Mouse (Mus musculus) limb, embryonic 14.5 days (tissue): ENCODE measurements around the gene Slc11a2. TPM values are rescaled to one million over a fixed set of nuclear protein-coding genes. Genes with fewer than 3 reads are reported as not detected.

Experiments
- ATAC-seq: fragments of 200-750 bp; cut with Nextera tagmentation; 2 replicates; pipeline ENCODE4 v1.8.0; 2017; ENCODE audit warnings: low read depth, moderate number of reproducible peaks, moderate TSS enrichment; ENCODE audit not compliant: low FRiP score
- DNase-seq: peaks from one replicate; pipeline ENCODE4 v3.0.0-alpha.2; 2015; ENCODE audit warnings: low spot score
- H3K27ac ChIP-seq: fragments of 300-500 bp; sonication (generic); replicated peaks from 2 replicates; pipeline ENCODE4 v1.5.1; 2014; ENCODE audit warnings: low read depth, mild to moderate bottlenecking, low read length, moderate library complexity, mixed read lengths
- H3K27me3 ChIP-seq: fragments of 300-500 bp; sonication (generic); 2 replicates; pipeline ENCODE4 v1.6.1; 2014; ENCODE audit warnings: low read length, mixed read lengths; ENCODE audit not compliant: control insufficient read depth, insufficient read depth
- H3K36me3 ChIP-seq: fragments of 300-500 bp; sonication (generic); 2 replicates; pipeline ENCODE4 v1.6.1; 2014; ENCODE audit warnings: mild to moderate bottlenecking, low read length, moderate library complexity, mixed read lengths; ENCODE audit not compliant: control insufficient read depth, insufficient read depth
- H3K4me1 ChIP-seq: fragments of 300-500 bp; sonication (generic); 2 replicates; pipeline ENCODE4 v1.6.1; 2014; ENCODE audit warnings: antibody characterized with exemption, low read length, mixed read lengths; ENCODE audit not compliant: control insufficient read depth, insufficient read depth
- H3K4me2 ChIP-seq: fragments of 300-500 bp; sonication (generic); replicated peaks from 2 replicates; pipeline ENCODE4 v1.6.1; 2014; ENCODE audit warnings: low read depth, mild to moderate bottlenecking, low read length, moderate library complexity; ENCODE audit not compliant: severe bottlenecking
- H3K4me3 ChIP-seq: fragments of 300-500 bp; sonication (generic); replicated peaks from 2 replicates; pipeline ENCODE4 v1.5.1; 2014; ENCODE audit warnings: low read length
- H3K9ac ChIP-seq: fragments of 300-500 bp; sonication (generic); 2 replicates; pipeline ENCODE4 v1.6.1; 2014; ENCODE audit warnings: mild to moderate bottlenecking, low read depth, low read length, moderate library complexity; ENCODE audit not compliant: severe bottlenecking
- H3K9me3 ChIP-seq: fragments of 300-500 bp; sonication (generic); 2 replicates; pipeline ENCODE4 v1.6.1; 2016; ENCODE audit warnings: low read length; ENCODE audit not compliant: control insufficient read depth
- POLR2A ChIP-seq: fragments of 200-500 bp; IDR thresholded peaks from 2 replicates; pipeline ENCODE4 v1.8.0; 2012; ENCODE audit warnings: inconsistent platforms, mild to moderate bottlenecking, moderate library complexity, borderline replicate concordance; ENCODE audit not compliant: insufficient read depth, insufficient read length; ENCODE audit errors: extremely low read depth
- WGBS: fragments of 180-500 bp; shearing (Covaris S2); extraction: QIAGEN DNeasy Blood & Tissue Kit; methylation state at CpG from one replicate; pipeline ENCODE4 v1.1.7; 2014; 5-methylcytosine and 5-hydroxymethylcytosine counted together
- polyA plus RNA-seq, 2 experiments: library from polyadenylated mRNA; depleted of rRNA in 1 of 2; stranded (reverse) in 1 of 2; unstranded in 1 of 2; fragments of >200 nt; fragmentation: Nextera tagmentation in 1 of 2; extraction: Ambion mirVana in 1 of 2; gene quantifications; 2 replicates each; pipeline versions ENCODE4 v1.2.1 to v1.2.3; 2012 to 2014

Slc11a2 gene
- polyA plus RNA-seq, 2 experiments = 20.4 to 30.3 TPM

DNA sequence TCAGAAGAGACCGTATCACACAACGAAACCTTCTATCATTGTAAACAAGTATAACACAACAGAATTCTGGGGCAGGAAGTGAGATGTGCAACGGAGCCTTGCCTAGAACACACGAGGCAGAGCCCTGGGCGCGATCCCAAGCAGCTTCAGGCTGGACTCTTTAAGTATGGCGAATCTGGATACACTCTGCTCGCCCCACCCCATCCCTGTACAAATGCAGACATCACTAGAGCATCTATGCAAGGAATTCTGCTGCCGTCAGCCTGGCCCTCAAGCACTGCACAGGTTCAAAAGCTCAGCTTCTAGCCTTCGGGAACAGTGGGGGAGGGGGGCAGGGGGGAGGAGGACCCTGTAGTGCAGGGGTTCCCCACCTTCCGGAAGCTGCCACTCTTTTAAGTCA, 31.9 kb downstream of the Slc11a2 start:
- 74% methylated on average over 11 of the region's 11 CpGs for WGBS
- no peak for DNase-seq

DNA sequence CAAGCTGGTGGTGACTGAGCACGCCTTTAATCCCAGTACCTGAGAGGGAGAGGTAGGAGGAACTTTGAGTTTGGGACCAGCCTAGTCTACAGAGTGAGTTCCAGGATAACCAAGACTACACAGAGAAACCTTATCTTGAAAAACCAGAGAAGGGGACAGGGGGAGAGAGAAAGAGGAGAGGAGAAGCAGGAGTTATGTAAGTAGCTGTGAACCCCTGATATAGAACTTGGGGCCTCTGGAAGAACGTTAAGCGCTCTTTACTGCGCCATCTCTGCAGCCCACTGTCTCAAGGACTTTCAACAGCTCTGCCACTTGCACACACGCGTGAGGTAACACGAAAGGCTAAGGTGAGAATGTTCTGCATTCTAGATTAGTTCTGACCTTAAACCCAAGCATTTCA, 33.3 kb downstream of the Slc11a2 start:
- Histone ChIP-seq H3K4me3 (no peak overlapping the region), H3K27ac (no peak overlapping the region), H3K4me2 (no peak overlapping the region), H3K9me3 (no peaks in the 10 kb centered on the region), H3K9ac (no peak overlapping the region), H3K36me3 (peaks cover 34% of the 10 kb centered on the region), H3K4me1 (no peaks in the 10 kb centered on the region), H3K27me3 (no peaks in the 10 kb centered on the region)
- 92% methylated on average over 7 of the region's 7 CpGs for WGBS
- DNase-seq (no peak), ATAC-seq (no peak)
- TF ChIP-seq POLR2A = no peak

More for the DNA sequence above, 31.9 kb downstream of the Slc11a2 start:
- ATAC-seq = no peak
- Histone ChIP-seq H3K27me3 (no peaks in the 10 kb centered on the region), H3K4me1 (no peaks in the 10 kb centered on the region), H3K4me2 (no peak overlapping the region), H3K36me3 (peaks cover 48% of the 10 kb centered on the region), H3K9ac (no peak overlapping the region), H3K9me3 (no peaks in the 10 kb centered on the region), H3K4me3 (no peak overlapping the region), H3K27ac (no peak overlapping the region)
- no peak for TF ChIP-seq POLR2A

DNA sequence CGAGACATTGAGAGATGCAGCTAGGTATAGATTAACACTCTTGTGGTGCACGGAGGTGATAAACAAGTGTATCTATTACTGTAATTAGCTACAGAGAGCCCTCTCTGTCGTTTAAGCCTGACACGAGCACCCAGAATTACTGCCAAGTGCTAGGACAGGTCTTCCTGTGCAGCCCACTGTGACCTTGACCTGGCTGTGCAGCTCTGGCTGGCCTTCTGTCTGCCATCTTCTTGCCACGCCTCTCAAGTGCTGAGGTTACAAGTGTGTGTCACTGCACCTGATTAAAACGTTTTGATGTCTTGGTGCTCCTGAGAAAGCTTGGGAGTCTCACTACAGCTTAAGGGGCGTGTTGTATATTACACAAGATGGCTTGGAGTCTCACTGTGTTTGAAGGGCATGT, 33.8 kb downstream of the Slc11a2 start:
- Histone ChIP-seq H3K27ac (no peak overlapping the region), H3K9me3 (no peaks in the 10 kb centered on the region), H3K4me2 (no peak overlapping the region), H3K9ac (no peak overlapping the region), H3K4me1 (no peaks in the 10 kb centered on the region), H3K27me3 (no peaks in the 10 kb centered on the region), H3K4me3 (no peak overlapping the region), H3K36me3 (peaks cover 29% of the 10 kb centered on the region)
- ATAC-seq = no peak
- no peak for DNase-seq
- 75% methylated on average over 7 of the region's 7 CpGs for WGBS
- TF ChIP-seq POLR2A = no peak

DNA sequence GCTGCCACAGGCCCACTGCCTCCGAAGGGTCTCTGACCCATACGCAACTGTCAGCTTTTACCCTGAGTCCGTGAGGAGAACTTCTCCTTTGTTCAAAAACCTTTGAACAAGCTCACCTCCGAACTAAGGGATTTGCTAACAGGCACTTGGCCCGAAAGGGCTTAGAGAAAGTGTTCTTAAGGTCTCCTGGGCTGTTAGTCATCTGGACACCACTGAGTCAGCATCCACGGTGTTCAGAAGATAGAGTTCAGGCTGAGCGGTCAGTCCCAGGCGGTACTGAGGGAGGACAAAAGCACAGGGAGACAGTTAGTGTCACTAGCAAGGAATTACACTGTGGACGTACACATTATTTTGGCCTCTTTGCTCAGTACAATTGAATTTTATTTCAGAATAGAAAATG, 36.0 kb downstream of the Slc11a2 start:
- TF ChIP-seq POLR2A = no peak
- ATAC-seq = no peak

DNA sequence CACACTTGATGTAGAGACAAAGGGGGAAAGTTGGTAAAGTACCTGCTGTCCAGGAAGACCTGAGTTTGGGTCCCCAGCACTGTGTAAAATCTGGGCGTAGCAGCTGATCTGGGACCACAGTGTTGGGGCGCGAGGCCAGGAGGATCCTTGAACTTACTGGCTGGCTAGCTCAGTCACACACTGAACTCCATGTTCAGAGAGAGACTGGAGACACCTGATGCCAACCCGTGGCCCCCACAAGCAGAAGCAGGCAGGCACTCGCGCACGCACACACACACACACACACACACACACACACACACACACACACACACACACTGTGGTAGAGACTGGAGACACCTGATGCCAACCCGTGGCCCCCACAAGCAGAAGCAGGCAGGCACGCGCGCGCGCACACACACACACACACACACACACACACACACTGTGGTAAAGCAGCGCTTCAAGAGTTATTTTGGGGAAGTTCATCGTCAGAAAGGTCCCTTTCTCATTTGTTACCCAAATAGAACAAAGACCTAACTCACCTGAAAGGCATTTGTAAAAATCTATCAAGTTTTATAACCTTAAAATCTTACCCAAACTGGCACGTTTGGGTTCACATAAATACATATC, 36.5 kb downstream of the Slc11a2 start:
- H3K4me2 ChIP-seq = no peak overlapping the region

More for the DNA sequence above, 36.0 kb downstream of the Slc11a2 start:
- no peak for DNase-seq
- Histone ChIP-seq H3K4me2 (no peak overlapping the region), H3K36me3 (peaks cover 8% of the 10 kb centered on the region), H3K4me1 (no peaks in the 10 kb centered on the region), H3K27ac (no peak overlapping the region), H3K9ac (no peak overlapping the region), H3K4me3 (no peak overlapping the region), H3K9me3 (no peaks in the 10 kb centered on the region), H3K27me3 (no peaks in the 10 kb centered on the region)
- WGBS = 71% methylated on average over 9 of the region's 9 CpGs

More for the DNA sequence above, 36.5 kb downstream of the Slc11a2 start:
- Histone ChIP-seq H3K27me3 (no peaks in the 10 kb centered on the region), H3K9me3 (no peaks in the 10 kb centered on the region), H3K9ac (no peak overlapping the region), H3K36me3 (peaks cover 2% of the 10 kb centered on the region; the same call in 1 of the 2 replicates), H3K27ac (no peak overlapping the region), H3K4me1 (no peaks in the 10 kb centered on the region), H3K4me3 (no peak overlapping the region)
- ATAC-seq (no peak), DNase-seq (no peak)
- WGBS = 86% methylated on average over 14 of the region's 16 CpGs
- TF ChIP-seq POLR2A = no peak
